Mouse (Mus musculus): ENCODE results near the gene Dnajb6.
"Not testable (repeated sequence)": the region's sequence is repeated elsewhere in the genome, so short reads cannot be mapped to it uniquely, and the experiment has no call there.

Dnajb6 gene

GRCm38 (mm10) chr5:29735557-29736061 lies at the start of gene Dnajb6, which contains the start of gene Gm5129:
TSS of gene Dnajb6 (plus strand) at chr5:29735688.
TSS of gene Gm5129 (minus strand) at chr5:29735936.
- DNase-seq = peak; percentile 90 to 97

GRCm38 (mm10) chr5:29687671-29688070 lies 47.8 kb upstream of the Dnajb6 start:
- peak in 1 of 2 experiments; percentile 21 for DNase-seq

- no peak for DNase-seq
Measured at GRCm38 (mm10) chr5:29688352-29688751, 47.1 kb upstream of the Dnajb6 start.

- no peak for DNase-seq
Measured at GRCm38 (mm10) chr5:29698493-29698892, 37.0 kb upstream of the Dnajb6 start.

- no peak for DNase-seq
Measured at GRCm38 (mm10) chr5:29699520-29700202, 35.8 kb upstream of the Dnajb6 start.

- no peak for DNase-seq
Measured at GRCm38 (mm10) chr5:29707241-29707640, 28.2 kb upstream of the Dnajb6 start.

GRCm38 (mm10) chr5:29708258-29708657 lies 27.2 kb upstream of the Dnajb6 start:
- no peak for DNase-seq

- DNase-seq = no peak
Measured at GRCm38 (mm10) chr5:29711631-29712030, 23.9 kb upstream of the Dnajb6 start.

GRCm38 (mm10) chr5:29712906-29713305 lies 22.6 kb upstream of the Dnajb6 start:
- DNase-seq = no peak

- DNase-seq = no peak
Measured at GRCm38 (mm10) chr5:29721159-29721558, 14.3 kb upstream of the Dnajb6 start.

GRCm38 (mm10) chr5:29725369-29725768 lies 10.1 kb upstream of the Dnajb6 start:
- no peak for DNase-seq

- DNase-seq = not testable (repeated sequence)
Measured at GRCm38 (mm10) chr5:29726070-29726469, 9.4 kb upstream of the Dnajb6 start.

GRCm38 (mm10) chr5:29734831-29735510 lies 517 bp upstream of the Dnajb6 start:
- DNase-seq = no peak

- DNase-seq = no peak
Measured at GRCm38 (mm10) chr5:29736073-29736900, 799 bp downstream of the Dnajb6 start.

- DNase-seq = no peak
Measured at GRCm38 (mm10) chr5:29736942-29737341, 1.5 kb downstream of the Dnajb6 start.

- DNase-seq = no peak
Measured at GRCm38 (mm10) chr5:29737471-29737870, 2.0 kb downstream of the Dnajb6 start.

GRCm38 (mm10) chr5:29738076-29738475 lies 2.6 kb downstream of the Dnajb6 start:
- DNase-seq = no peak

- no peak for DNase-seq
Measured at GRCm38 (mm10) chr5:29740651-29741050, 5.2 kb downstream of the Dnajb6 start.

- no peak for DNase-seq
Measured at GRCm38 (mm10) chr5:29741093-29741492, 5.6 kb downstream of the Dnajb6 start.

GRCm38 (mm10) chr5:29747661-29748060 lies 12.2 kb downstream of the Dnajb6 start:
- DNase-seq = no peak

GRCm38 (mm10) chr5:29751306-29751705 lies 15.8 kb downstream of the Dnajb6 start:
- DNase-seq = no peak

- DNase-seq = no peak
Measured at GRCm38 (mm10) chr5:29752894-29753293, 17.4 kb downstream of the Dnajb6 start.

GRCm38 (mm10) chr5:29759318-29759717 lies 23.8 kb downstream of the Dnajb6 start:
- no peak for DNase-seq

Data from spleen, adult 18-20 months (tissue).